Mouse (Mus musculus) megakaryocyte, adult 5-6 weeks (primary cell): ENCODE measurements around the gene Bex1. TPM values are rescaled to one million over a fixed set of nuclear protein-coding genes. Genes with fewer than 3 reads are reported as not detected.
A peak's percentile ranks its signal among the peaks of the same experiment; 100 is the strongest.
"Not testable (repeated sequence)": the region's sequence is repeated elsewhere in the genome, so short reads cannot be mapped to it uniquely, and the experiment has no call there.

ENCODE experiments used
- ATAC-seq: 2 replicates; pipeline ENCODE4 v1.8.0; 2016; ENCODE audit warnings: mild to moderate bottlenecking, inconsistent platforms; ENCODE audit not compliant: poor library complexity, severe bottlenecking
- total RNA-seq, 2 experiments: library from RNA; stranded (forward) in 1 of 2; stranded (reverse) in 1 of 2; fragments of 153-499, 151-499 nt in 1 of 2; fragments of 221-1000, 200-1000 nt in 1 of 2; gene quantifications; 2 replicates each; pipeline versions ENCODE4 v1.2.3 to v1.2.4; 2015 to 2017

The Bex1 gene
- not detected in 2 replicates for total RNA-seq (2015)
- not detected in 2 replicates for total RNA-seq (2017)

GRCm38 (mm10) chrX:136214729-136215677 is at the start of gene Bex1, which contains the start of gene Tceal7:
Gene Bex1 (minus strand): TSS chrX:136215513.
Gene Tceal7 (plus strand): TSS chrX:136214779.
- not testable (repeated sequence) for ATAC-seq

GRCm38 (mm10) chrX:136252023-136252729 is 36.9 kb upstream of the Bex1 start:
- ATAC-seq = no peak

GRCm38 (mm10) chrX:136249671-136250070 is 34.4 kb upstream of the Bex1 start:
- no peak for ATAC-seq

- no peak for ATAC-seq
Measured at GRCm38 (mm10) chrX:136248811-136249210, 33.5 kb upstream of the Bex1 start.

GRCm38 (mm10) chrX:136245521-136246071 is 30.3 kb upstream of the Bex1 start:
- 0 out of 2 replicates have a peak, but pooled peaks have one; percentile 20 for ATAC-seq

- ATAC-seq = peak; percentile 97
Measured at GRCm38 (mm10) chrX:136244574-136245229, 29.4 kb upstream of the Bex1 start, which contains the start of gene Tceal9. Gene Tceal9 (plus strand): TSS chrX:136245079.

- peak; percentile 25; the same call in 1 of the 2 replicates for ATAC-seq
Measured at GRCm38 (mm10) chrX:136243181-136243580, 27.9 kb upstream of the Bex1 start.

GRCm38 (mm10) chrX:136238118-136238517 is 22.8 kb upstream of the Bex1 start:
- no peak for ATAC-seq

GRCm38 (mm10) chrX:136227768-136228167 is 12.5 kb upstream of the Bex1 start:
- ATAC-seq = no peak

- ATAC-seq = no peak
Measured at GRCm38 (mm10) chrX:136223714-136224113, 8.4 kb upstream of the Bex1 start.

GRCm38 (mm10) chrX:136216303-136216702 is 990 bp upstream of the Bex1 start:
- no peak for ATAC-seq

- ATAC-seq = no peak
Measured at GRCm38 (mm10) chrX:136213396-136213795, 1.9 kb downstream of the Bex1 start.

GRCm38 (mm10) chrX:136204406-136204805 is 10.9 kb downstream of the Bex1 start:
- no peak for ATAC-seq

- ATAC-seq = no peak
Measured at GRCm38 (mm10) chrX:136203664-136204066, 11.6 kb downstream of the Bex1 start, which contains the start of gene Tceal5. Gene Tceal5 (minus strand): TSS chrX:136203876.

- ATAC-seq = no peak
Measured at GRCm38 (mm10) chrX:136203257-136203656, 12.1 kb downstream of the Bex1 start.

GRCm38 (mm10) chrX:136196873-136197272 is 18.4 kb downstream of the Bex1 start:
- peak; percentile 63 for ATAC-seq

GRCm38 (mm10) chrX:136195193-136195944 is 19.9 kb downstream of the Bex1 start:
- ATAC-seq = no peak

- no peak for ATAC-seq
Measured at GRCm38 (mm10) chrX:136183107-136183506, 32.2 kb downstream of the Bex1 start.

- peak; percentile 43; the same call in 1 of the 2 replicates for ATAC-seq
Measured at GRCm38 (mm10) chrX:136180897-136181553, 34.3 kb downstream of the Bex1 start.
